In the genomic region with DNA sequence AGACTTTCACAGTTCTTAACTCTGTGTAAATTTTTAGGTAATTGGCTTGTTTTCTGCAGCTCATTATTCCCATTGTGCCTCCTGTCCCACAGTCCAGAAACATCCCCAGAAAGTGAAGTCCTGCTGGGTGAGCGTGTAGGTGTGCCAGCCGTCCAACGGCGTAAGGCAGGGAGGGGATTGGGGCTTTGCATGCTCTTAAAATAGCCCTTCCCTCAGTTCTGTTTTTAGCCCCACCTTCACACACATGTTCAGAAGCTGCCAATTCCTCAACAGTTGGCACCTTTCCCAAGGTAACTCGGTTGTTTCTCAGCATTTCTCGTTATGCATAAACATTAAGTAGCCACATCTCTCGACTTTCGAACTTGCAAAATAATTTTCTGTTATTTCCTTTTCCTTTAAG, we compare ENCODE assay signal across 11 mouse cellular contexts. TPM values are rescaled to one million over a fixed set of nuclear protein-coding genes. Genes with fewer than 3 reads are reported as not detected.
DNase-seq lines count a peak whose midpoint lies in the region; ATAC-seq and TF ChIP-seq lines count a peak whose summit lies in the region.
"Had no signal": no experiment of that assay in that cellular context is flagged by ENCODE, and none has a peak within 500 bp of the region (broad histone marks: within the 10 kb centered on the region; RNA-seq: fewer than 3 reads in every experiment).

No protein-coding gene starts in this region.

- TF ChIP-seq POLR2A in CH12.LX (IDR thresholded peaks at IDR 0.05; ENCODE audit: low read depth, low read length) = no peak

- no peak overlapping the region for H3K9ac ChIP-seq in forebrain, embryonic 11.5 days (ENCODE audit: low read length)
- H3K9ac ChIP-seq in CH12.LX (ENCODE audit: insufficient read depth, low read depth) = no peak overlapping the region; the same call in 1 of the 2 replicates
- no peak overlapping the region for H3K9ac ChIP-seq in forebrain, embryonic 13.5 days
- no peak overlapping the region for H3K9ac ChIP-seq in intestine, embryonic 15.5 days
- H3K9ac ChIP-seq: liver, embryonic 15.5 days had no signal

- H3K36me3 ChIP-seq in forebrain, embryonic 11.5 days (ENCODE audit: control insufficient read depth, insufficient read depth, low read length) = no peaks in the 10 kb centered on the region
- no peaks in the 10 kb centered on the region for H3K36me3 ChIP-seq in forebrain, embryonic 10.5 days (replicated peaks)
- no peaks in the 10 kb centered on the region for H3K36me3 ChIP-seq in CH12.LX (replicated peaks in 1 of 2; ENCODE audit: control insufficient read depth in 1 of 2, insufficient read depth in 1 of 2, low read length in 1 of 2)
- H3K36me3 ChIP-seq in forebrain, embryonic 13.5 days (ENCODE audit: poor library complexity, severe bottlenecking) = no peaks in the 10 kb centered on the region
- no peaks in the 10 kb centered on the region for H3K36me3 ChIP-seq in intestine, embryonic 15.5 days
- H3K36me3 ChIP-seq: liver, embryonic 15.5 days had no signal

- WGBS in forebrain, embryonic 11.5 days = 71% methylated on average over 8 of the region's 8 CpGs
- 72% methylated on average over 8 of the region's 8 CpGs for WGBS in forebrain, embryonic 10.5 days
- WGBS in forebrain, embryonic 13.5 days = 47% methylated on average over 8 of the region's 8 CpGs
- 83% methylated on average over 8 of the region's 8 CpGs for WGBS in intestine, embryonic 15.5 days

- TF ChIP-seq CTCF in CH12.LX (conservative IDR thresholded peaks at IDR 0.05 in 1 of 2, IDR thresholded peaks at IDR 0.05 in 1 of 2; ENCODE audit: low read depth in 2 of 2, low read length in 2 of 2) = no peak

- no peak for TF ChIP-seq RAD21 in CH12.LX (IDR thresholded peaks at IDR 0.05; ENCODE audit: low read depth, low read length)

- H3K27me3 ChIP-seq in forebrain, embryonic 11.5 days (ENCODE audit: control insufficient read depth, insufficient read depth, low read length) = no peaks in the 10 kb centered on the region
- H3K27me3 ChIP-seq in forebrain, embryonic 10.5 days (ENCODE audit: poor library complexity, severe bottlenecking) = no peaks in the 10 kb centered on the region
- no peaks in the 10 kb centered on the region for H3K27me3 ChIP-seq in CH12.LX (replicated peaks)
- H3K27me3 ChIP-seq in forebrain, embryonic 13.5 days = no peaks in the 10 kb centered on the region
- H3K27me3 ChIP-seq in intestine, embryonic 15.5 days (replicated peaks) = no peaks in the 10 kb centered on the region
- H3K27me3 ChIP-seq: liver, embryonic 15.5 days had no signal

- H3K9me3 ChIP-seq in forebrain, embryonic 11.5 days (ENCODE audit: control insufficient read depth, low read length) = no peaks in the 10 kb centered on the region
- H3K9me3 ChIP-seq in forebrain, embryonic 10.5 days = no peaks in the 10 kb centered on the region
- H3K9me3 ChIP-seq in CH12.LX (replicated peaks; ENCODE audit: low read length) = no peaks in the 10 kb centered on the region
- no peaks in the 10 kb centered on the region for H3K9me3 ChIP-seq in forebrain, embryonic 13.5 days (replicated peaks)
- H3K9me3 ChIP-seq in intestine, embryonic 15.5 days = no peaks in the 10 kb centered on the region
- H3K9me3 ChIP-seq: liver, embryonic 15.5 days had no signal

- H3K4me3 ChIP-seq in forebrain, embryonic 11.5 days (ENCODE audit: low read depth, low read length) = no peak overlapping the region
- H3K4me3 ChIP-seq in forebrain, embryonic 10.5 days = no peak overlapping the region
- no peak overlapping the region for H3K4me3 ChIP-seq in CH12.LX (replicated peaks in 1 of 3; ENCODE audit: low read depth in 2 of 3, low read length in 2 of 3, poor library complexity in 1 of 3)
- no peak overlapping the region for H3K4me3 ChIP-seq in forebrain, embryonic 13.5 days
- no peak overlapping the region for H3K4me3 ChIP-seq in intestine, embryonic 15.5 days (replicated peaks)
- H3K4me3 ChIP-seq: erythroblast, embryonic 14.5 days; liver, embryonic 15.5 days had no signal

- in situ Hi-C loops in CH12.LX (cut with MboI; ENCODE audit: low pct_ligation_motif_present, low pct_unique_long_range_greater_than_20kb, low sequenced_read_pairs) = no loop called here

- no peak overlapping the region for H3K27ac ChIP-seq in forebrain, embryonic 11.5 days (ENCODE audit: low read depth, low read length)
- H3K27ac ChIP-seq in forebrain, embryonic 10.5 days = no peak overlapping the region
- H3K27ac ChIP-seq in CH12.LX (ENCODE audit: insufficient read depth, low read depth) = no peak overlapping the region
- no peak overlapping the region for H3K27ac ChIP-seq in forebrain, embryonic 13.5 days
- no peak overlapping the region for H3K27ac ChIP-seq in intestine, embryonic 15.5 days
- H3K27ac ChIP-seq: liver, embryonic 15.5 days had no signal

- H3K4me1 ChIP-seq in forebrain, embryonic 11.5 days (replicated peaks; ENCODE audit: control insufficient read depth, insufficient read depth, low read length) = no peaks in the 10 kb centered on the region
- peaks cover 5% of the 10 kb centered on the region; the same call in 1 of the 2 replicates for H3K4me1 ChIP-seq in forebrain, embryonic 10.5 days
- peaks cover 11 to 32% of the 10 kb centered on the region in 2 experiments for H3K4me1 ChIP-seq in CH12.LX (ENCODE audit: control insufficient read depth in 1 of 2, insufficient read depth in 2 of 2)
- peaks cover 6% of the 10 kb centered on the region; the same call in 1 of the 2 replicates for H3K4me1 ChIP-seq in forebrain, embryonic 13.5 days
- H3K4me1 ChIP-seq in intestine, embryonic 15.5 days (replicated peaks) = no peaks in the 10 kb centered on the region
- H3K4me1 ChIP-seq: liver, embryonic 15.5 days had no signal

- H3K79me2 ChIP-seq in CH12.LX (replicated peaks; ENCODE audit: control insufficient read depth, extremely low read depth, insufficient read depth, poor library complexity, severe bottlenecking) = no peaks in the 10 kb centered on the region

- ATAC-seq in forebrain, embryonic 11.5 days (replicated peaks; ENCODE audit: low FRiP score) = peak; percentile 61; the same call in 1 of the 2 replicates
- ATAC-seq in forebrain, embryonic 13.5 days = peak; percentile 68; the same call in 1 of the 2 replicates
- ATAC-seq in intestine, embryonic 15.5 days = no peak

- H3K4me2 ChIP-seq in forebrain, embryonic 11.5 days (ENCODE audit: low read depth, low read length, severe bottlenecking) = no peak overlapping the region
- peak overlapping the region; percentile 63; the same call in 1 of the 2 replicates for H3K4me2 ChIP-seq in CH12.LX (ENCODE audit: insufficient read depth, low read depth, poor library complexity, severe bottlenecking)
- no peak overlapping the region for H3K4me2 ChIP-seq in forebrain, embryonic 13.5 days
- H3K4me2 ChIP-seq in intestine, embryonic 15.5 days (replicated peaks) = no peak overlapping the region
- H3K4me2 ChIP-seq: liver, embryonic 15.5 days had no signal

- no peak for DNase-seq in forebrain, embryonic 11.5 days (ENCODE audit: low spot score)
- DNase-seq in forebrain, embryonic 10.5 days (ENCODE audit: extremely low spot score, low spot score) = no peak
- no peak for DNase-seq in CH12.LX (ENCODE audit: extremely low read depth)
- DNase-seq in heart, postnatal 4 days = peak; percentile 62
- no peak for DNase-seq in embryo, embryonic 10 days (ENCODE audit: low spot score)
- no peak for DNase-seq in B cell, adult 2 months
- DNase-seq: kidney, adult 18-20 months had no signal

- no peak for TF ChIP-seq EP300 in CH12.LX (IDR thresholded peaks at IDR 0.05; ENCODE audit: low read length)

- dilution Hi-C loops in CH12.LX (cut with MboI; ENCODE audit: extremely low pct_ligation_motif_present, extremely low pct_unique_long_range_greater_than_20kb, low sequenced_read_pairs) = no loop called here

TF ChIP-seq in CH12.LX, 34 proteins besides CTCF, POLR2A, EP300 and RAD21:
- TF ChIP-seq MAX (IDR thresholded peaks at IDR 0.05; ENCODE audit: low read length) (no peak), ELF1 (IDR thresholded peaks at IDR 0.05; ENCODE audit: low read depth, low read length) (no peak), RCOR1 (conservative IDR thresholded peaks at IDR 0.05; ENCODE audit: low read depth, low read length) (no peak), MEF2A (IDR thresholded peaks at IDR 0.05; ENCODE audit: borderline replicate concordance, low read depth, low read length) (no peak), JUN (IDR thresholded peaks at IDR 0.05; ENCODE audit: insufficient read depth, low read depth, low read length) (no peak), USF1 (IDR thresholded peaks at IDR 0.05; ENCODE audit: low read depth, low read length) (no peak), ETS1 (conservative IDR thresholded peaks at IDR 0.05; ENCODE audit: low read depth, low read length) (no peak)

RNA-seq across cellular contexts. Expression of gene Gca, which starts 17.6 kb away (rescaled TPM):
- polyA plus RNA-seq in forebrain, embryonic 11.5 days (2014; fragmentation: Nextera tagmentation; extraction: Ambion mirVana) = 4.9 and 5.2 TPM in 2 replicates
- 2.7 and 2.9 TPM in 2 replicates for polyA plus RNA-seq in forebrain, embryonic 10.5 days (2016; fragmentation: Nextera tagmentation; extraction: Ambion mirVana)
- total RNA-seq in CH12.LX (2012; rRNA removed) = 4.7 and 5.2 TPM in 2 replicates
- total RNA-seq in CH12.LX (2014; rRNA removed) = 1.7 and 4.2 TPM in 2 replicates
- 10.1 and 10.9 TPM in 2 replicates for polyA plus RNA-seq in CH12.LX (2012; ENCODE audit: insufficient read length, low read depth)
- polyA plus RNA-seq in forebrain, embryonic 13.5 days (2015; fragmentation: Nextera tagmentation; extraction: Ambion mirVana) = 10.4 and 12.4 TPM in 2 replicates
- total RNA-seq in heart, postnatal 4 days (2021) = 10 to 100 TPM; 36.4 to 38.0 TPM
- polyA plus RNA-seq in intestine, embryonic 15.5 days (2015; fragmentation: Nextera tagmentation; extraction: Ambion mirVana) = 8.8 and 9.4 TPM in 2 replicates
- polyA plus RNA-seq: erythroblast, embryonic 14.5 days had no signal

RNA-seq across cellular contexts. Expression of gene Ifih1, which starts 35.6 kb away (rescaled TPM):
- polyA plus RNA-seq in forebrain, embryonic 11.5 days (2014; fragmentation: Nextera tagmentation; extraction: Ambion mirVana) = 1.1 and 1.5 TPM in 2 replicates
- polyA plus RNA-seq in forebrain, embryonic 10.5 days (2016; fragmentation: Nextera tagmentation; extraction: Ambion mirVana) = 0.95 and 1.0 TPM in 2 replicates
- total RNA-seq in CH12.LX (2012; rRNA removed) (1.6 and 2.0 TPM in 2 replicates), CH12.LX (2014; rRNA removed) (2.2 and 2.5 TPM in 2 replicates)
- polyA plus RNA-seq in CH12.LX (2012; ENCODE audit: insufficient read length, low read depth) = 3.6 and 4.5 TPM in 2 replicates
- 1.1 and 1.4 TPM in 2 replicates for polyA plus RNA-seq in forebrain, embryonic 13.5 days (2015; fragmentation: Nextera tagmentation; extraction: Ambion mirVana)
- total RNA-seq in heart, postnatal 4 days (2021) = 1 to 10 TPM; 3.2 to 4.3 TPM
- 5.2 and 7.0 TPM in 2 replicates for polyA plus RNA-seq in intestine, embryonic 15.5 days (2015; fragmentation: Nextera tagmentation; extraction: Ambion mirVana)
